Mouse (Mus musculus): ENCODE results near the gene Magee1. TPM values are rescaled to one million over a fixed set of nuclear protein-coding genes. Genes with fewer than 3 reads are reported as not detected.

Magee1 gene
- polyA plus RNA-seq (2015; fragmentation: Illumina TruSeq; extraction: RNeasy Lipid Tissue Mini Kit (QIAGEN cat#74804); ENCODE audit: insufficient read depth, low read depth, low replicate concordance) = 2.3 TPM

DNA sequence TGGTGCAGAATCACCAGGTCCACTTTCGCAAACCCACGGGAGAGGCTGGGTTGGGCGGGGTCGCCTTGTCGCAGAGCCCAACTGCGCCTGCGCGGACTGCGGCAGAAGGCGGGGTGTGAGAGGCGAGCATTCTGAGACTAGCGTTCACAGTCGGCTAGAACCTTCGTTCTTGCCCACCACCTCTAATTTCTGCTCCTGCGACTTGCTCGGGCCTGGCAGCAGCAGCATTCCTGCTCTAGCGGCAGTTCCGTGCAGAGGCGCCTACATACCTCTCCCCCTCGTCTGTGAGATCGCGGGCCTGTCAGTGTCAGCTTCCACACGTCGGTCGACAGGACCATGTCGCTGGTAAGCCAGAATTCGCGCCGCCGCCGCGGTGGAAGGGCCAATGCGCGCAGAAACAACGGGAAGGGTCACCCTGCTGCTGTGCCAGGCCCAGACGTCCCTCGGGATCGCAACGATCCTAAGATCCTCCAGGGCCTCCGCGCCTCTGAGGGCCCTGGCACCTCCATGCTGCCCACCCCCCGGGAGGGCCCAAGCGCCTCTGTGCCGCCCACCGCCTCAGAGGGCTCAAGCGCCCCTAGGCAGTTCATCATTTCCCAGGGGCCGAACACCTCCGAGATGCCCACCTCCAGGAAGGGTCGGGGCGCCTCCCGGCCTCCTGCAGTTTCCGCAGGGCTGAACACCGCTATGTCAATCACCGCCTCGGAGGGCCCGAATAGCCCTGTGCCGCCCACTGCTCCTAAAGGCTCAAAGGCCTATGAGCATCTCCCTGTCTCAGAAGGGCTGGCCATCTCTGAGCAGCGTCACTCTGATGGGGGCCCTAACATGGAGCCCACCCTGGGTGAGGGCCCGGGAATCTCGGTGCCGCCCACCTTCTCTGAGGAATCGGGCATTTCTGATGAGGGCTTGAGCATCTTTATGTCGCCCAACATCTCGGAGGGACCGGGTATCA lies at the start of gene Magee1:
Magee1 (plus strand) TSS at position 104 of the 952 bp plus-strand sequence.

DNA sequence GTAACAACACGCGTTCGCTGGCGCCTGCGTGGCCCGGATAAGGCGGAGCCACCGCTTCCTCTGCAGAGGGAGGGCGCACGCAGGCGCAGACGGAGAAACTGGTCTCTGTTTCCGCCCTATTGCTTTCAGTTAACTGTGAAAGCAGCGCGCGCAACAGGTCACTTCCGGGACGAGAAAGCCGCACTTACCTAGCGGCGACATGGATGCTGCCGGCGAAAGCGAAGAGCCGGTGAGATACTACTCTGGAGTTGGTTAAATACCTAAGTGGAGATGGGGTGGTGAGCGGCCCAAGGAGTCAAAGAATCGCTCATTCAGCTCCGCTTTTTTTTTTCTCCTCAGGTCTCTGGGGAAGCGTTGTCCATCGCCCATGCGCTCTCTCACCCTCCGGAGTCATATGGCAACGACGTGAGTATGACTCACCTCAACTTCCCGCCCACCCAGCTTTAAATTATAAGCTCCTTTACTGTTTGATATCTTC lies 40.5 kb upstream of the Magee1 start, which contains the start of gene Pbdc1:
Pbdc1 (plus strand) TSS at position 142 of the 478 bp plus-strand sequence.

Other genes starting within 250 kb of the Magee1 start
- gene Pbdc1, start 40.6 kb upstream of the Magee1 start, polyA plus RNA-seq (2015; fragmentation: Illumina TruSeq; extraction: RNeasy Lipid Tissue Mini Kit (QIAGEN cat#74804); ENCODE audit: insufficient read depth, low read depth, low replicate concordance) = 6.6 TPM

All from pancreas, adult 10 weeks (tissue).